Mouse (Mus musculus): ENCODE measurements around the gene Zfp986. TPM values are rescaled to one million over a fixed set of nuclear protein-coding genes. Genes with fewer than 3 reads are reported as not detected.
"Not testable (repeated sequence)": the region's sequence is repeated elsewhere in the genome, so short reads cannot be mapped to it uniquely, and the experiment has no call there.

Zfp986 gene
- polyA plus RNA-seq (2015; fragmentation: Nextera tagmentation; extraction: Ambion mirVana), result not detected in 2 replicates

GRCm38 (mm10) chr4:145868494-145868893, at the start of gene Zfp986:
Zfp986 (plus strand) TSS chr4:145868794.
- not testable (repeated sequence) for H3K4me3 ChIP-seq (replicated peaks); H3K4me2 ChIP-seq (replicated peaks); H3K27me3 ChIP-seq (replicated peaks); H3K9ac ChIP-seq; H3K9me3 ChIP-seq; H3K36me3 ChIP-seq; H3K27ac ChIP-seq; ATAC-seq; H3K4me1 ChIP-seq (replicated peaks)
- WGBS, result 68% methylated on average over 3 of the region's 3 CpGs

GRCm38 (mm10) chr4:145819946-145820345, 48.6 kb upstream of the Zfp986 start:
- H3K4me3 ChIP-seq (replicated peaks); H3K27me3 ChIP-seq (replicated peaks); H3K4me1 ChIP-seq (replicated peaks); H3K27ac ChIP-seq; ATAC-seq; H3K36me3 ChIP-seq; H3K9me3 ChIP-seq; H3K9ac ChIP-seq; H3K4me2 ChIP-seq (replicated peaks): not testable (repeated sequence)
- no CpG with 5 or more reads among the region's 2 CpGs for WGBS

GRCm38 (mm10) chr4:145825606-145826005, 43.0 kb upstream of the Zfp986 start:
- H3K27me3 ChIP-seq (replicated peaks); H3K27ac ChIP-seq; H3K36me3 ChIP-seq; ATAC-seq; H3K4me1 ChIP-seq (replicated peaks); H3K9ac ChIP-seq; H3K4me2 ChIP-seq (replicated peaks); H3K4me3 ChIP-seq (replicated peaks); H3K9me3 ChIP-seq: not testable (repeated sequence)
- WGBS, result 88% methylated on average over 3 of the region's 8 CpGs

- not testable (repeated sequence) for H3K4me3 ChIP-seq (replicated peaks); H3K27ac ChIP-seq; H3K27me3 ChIP-seq (replicated peaks); H3K4me1 ChIP-seq (replicated peaks); H3K4me2 ChIP-seq (replicated peaks); H3K9ac ChIP-seq; H3K9me3 ChIP-seq; H3K36me3 ChIP-seq
- 95% methylated on average over 1 of the region's 14 CpGs for WGBS
- ATAC-seq, result 0 out of 2 replicates have a peak, but pooled peaks have one; percentile 14
These were observed 37.1 kb upstream of the Zfp986 start for GRCm38 (mm10) chr4:145831328-145832062.

- 84% methylated on average over 9 of the region's 18 CpGs for WGBS
These were observed 32.2 kb upstream of the Zfp986 start for GRCm38 (mm10) chr4:145836300-145836862.

GRCm38 (mm10) chr4:145836863-145837440, 31.6 kb upstream of the Zfp986 start:
- not testable (repeated sequence) for H3K4me3 ChIP-seq (replicated peaks); H3K27ac ChIP-seq; H3K36me3 ChIP-seq; H3K4me1 ChIP-seq (replicated peaks); H3K4me2 ChIP-seq (replicated peaks); H3K9ac ChIP-seq; H3K9me3 ChIP-seq; H3K27me3 ChIP-seq (replicated peaks)
- peak; percentile 77 for ATAC-seq
- WGBS, result 57% methylated on average over 52 of the region's 75 CpGs

More at GRCm38 (mm10) chr4:145836300-145836862, 32.2 kb upstream of the Zfp986 start:
- H3K4me3 ChIP-seq (replicated peaks); H3K9ac ChIP-seq; H3K9me3 ChIP-seq; H3K4me2 ChIP-seq (replicated peaks); H3K27me3 ChIP-seq (replicated peaks); H3K36me3 ChIP-seq; H3K27ac ChIP-seq; H3K4me1 ChIP-seq (replicated peaks): not testable (repeated sequence)
- peak; percentile 37 for ATAC-seq

GRCm38 (mm10) chr4:145846793-145847192, 21.8 kb upstream of the Zfp986 start:
- H3K27me3 ChIP-seq (replicated peaks); H3K4me1 ChIP-seq (replicated peaks); H3K36me3 ChIP-seq; H3K9me3 ChIP-seq; H3K4me3 ChIP-seq (replicated peaks); H3K4me2 ChIP-seq (replicated peaks); ATAC-seq; H3K27ac ChIP-seq; H3K9ac ChIP-seq: not testable (repeated sequence)

GRCm38 (mm10) chr4:145848183-145848890, 20.3 kb upstream of the Zfp986 start:
- H3K9ac ChIP-seq; H3K4me2 ChIP-seq (replicated peaks); H3K27me3 ChIP-seq (replicated peaks); H3K4me1 ChIP-seq (replicated peaks); H3K9me3 ChIP-seq; H3K27ac ChIP-seq; H3K4me3 ChIP-seq (replicated peaks); H3K36me3 ChIP-seq: not testable (repeated sequence)
- WGBS, result 71% methylated on average over 4 of the region's 4 CpGs
- peak; percentile 35; the same call in 1 of the 2 replicates for ATAC-seq

GRCm38 (mm10) chr4:145848891-145849214, 19.7 kb upstream of the Zfp986 start:
- not testable (repeated sequence) for H3K27me3 ChIP-seq (replicated peaks); H3K9me3 ChIP-seq; H3K36me3 ChIP-seq; H3K9ac ChIP-seq; H3K4me2 ChIP-seq (replicated peaks); H3K27ac ChIP-seq; H3K4me1 ChIP-seq (replicated peaks); H3K4me3 ChIP-seq (replicated peaks)
- WGBS, result 77% methylated on average over 3 of the region's 3 CpGs
- peak; percentile 12; the same call in 1 of the 2 replicates for ATAC-seq

GRCm38 (mm10) chr4:145851421-145851820, 17.2 kb upstream of the Zfp986 start:
- not testable (repeated sequence) for H3K4me2 ChIP-seq (replicated peaks); H3K4me1 ChIP-seq (replicated peaks); H3K36me3 ChIP-seq; H3K27ac ChIP-seq; H3K27me3 ChIP-seq (replicated peaks); H3K9me3 ChIP-seq; H3K4me3 ChIP-seq (replicated peaks); H3K9ac ChIP-seq
- WGBS, result 65% methylated on average over 8 of the region's 9 CpGs
- ATAC-seq, result 0 out of 2 replicates have a peak, but pooled peaks have one; percentile 31

- WGBS, result 88% methylated on average over 5 of the region's 8 CpGs
- ATAC-seq, result not testable (repeated sequence)
These were observed 4.7 kb upstream of the Zfp986 start for GRCm38 (mm10) chr4:145863872-145864271.

More at GRCm38 (mm10) chr4:145863872-145864271, 4.7 kb upstream of the Zfp986 start:
- not testable (repeated sequence) for H3K27ac ChIP-seq; H3K36me3 ChIP-seq; H3K9ac ChIP-seq; H3K4me1 ChIP-seq (replicated peaks); H3K4me3 ChIP-seq (replicated peaks); H3K27me3 ChIP-seq (replicated peaks); H3K9me3 ChIP-seq; H3K4me2 ChIP-seq (replicated peaks)
